Mouse (Mus musculus) ES-CJ7 (cell line): Measurements from ENCODE around the gene Pcsk1.

Experiments used
- DNase-seq: peaks from one replicate; pipeline ENCODE4 v3.0.0; 2011; ENCODE audit warnings: low read depth, low spot score

Gene Pcsk1

GRCm38 (mm10) chr13:75089721-75090410 lies at the start of gene Pcsk1:
Gene Pcsk1, plus strand, starts transcription at chr13:75089826.
- DNase-seq: peak; percentile 27

DNA sequence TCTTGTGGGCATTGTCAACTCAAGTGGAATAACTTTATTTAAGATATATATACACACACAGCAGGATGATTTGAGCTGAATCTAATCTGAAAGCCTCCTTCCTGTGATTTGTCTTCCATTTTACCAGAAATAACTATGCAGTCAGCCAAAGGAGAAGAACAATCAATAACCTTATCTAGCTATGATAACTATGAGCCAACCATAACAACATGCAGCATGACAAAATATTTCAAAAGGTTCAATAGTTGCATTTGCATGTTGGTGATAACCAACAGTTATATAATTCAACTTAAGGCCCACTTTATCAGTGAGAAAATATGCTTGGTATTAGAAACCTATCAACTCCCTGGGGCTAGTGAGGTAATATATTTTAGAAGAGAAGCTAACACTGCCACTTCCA lies 30.8 kb upstream of the Pcsk1 start:
- DNase-seq: no peak

- no peak for DNase-seq
Measured at GRCm38 (mm10) chr13:75063947-75064346, 25.7 kb upstream of the Pcsk1 start.

DNA sequence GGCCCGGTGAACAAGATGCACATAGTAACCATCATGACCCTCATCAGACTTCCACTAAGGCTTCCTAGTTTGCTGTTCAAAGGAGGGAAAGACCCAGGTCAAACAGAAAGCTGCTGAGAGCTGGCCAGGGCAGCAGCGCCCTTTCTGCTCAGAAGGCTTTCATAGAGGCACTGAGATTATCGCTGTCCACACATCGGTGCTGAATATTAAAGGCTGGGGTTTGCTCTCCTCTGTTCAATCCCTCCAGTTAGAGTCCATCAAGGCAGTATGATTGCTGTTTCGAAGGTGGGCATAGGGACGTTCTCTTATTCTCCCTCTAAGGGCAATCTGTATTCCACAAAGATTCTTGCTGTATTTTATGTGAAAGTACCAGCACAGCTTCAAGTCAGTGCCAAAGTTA lies 1.0 kb upstream of the Pcsk1 start:
- peak; percentile 50 for DNase-seq

DNA sequence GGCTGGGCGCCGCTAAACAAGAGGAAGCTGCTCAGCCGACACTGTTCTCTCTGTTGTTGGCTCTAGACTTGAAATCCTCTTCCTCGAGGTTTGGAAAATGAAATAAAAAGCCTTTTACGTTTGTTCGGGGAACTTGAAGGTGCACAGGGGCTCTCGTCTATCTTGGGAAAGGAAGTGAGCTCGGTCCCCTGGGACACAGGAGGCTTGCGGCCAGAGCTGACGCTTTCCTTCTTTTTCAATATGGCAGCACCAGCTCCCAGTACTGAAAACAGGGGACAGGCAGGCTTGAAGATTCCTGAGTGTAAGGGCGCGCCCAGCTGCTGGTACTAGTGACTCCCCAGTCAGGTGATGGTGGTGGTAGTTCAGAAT lies 769 bp downstream of the Pcsk1 start:
- peak; percentile 39 for DNase-seq

GRCm38 (mm10) chr13:75091071-75091470 lies 1.4 kb downstream of the Pcsk1 start:
- DNase-seq: no peak

DNA sequence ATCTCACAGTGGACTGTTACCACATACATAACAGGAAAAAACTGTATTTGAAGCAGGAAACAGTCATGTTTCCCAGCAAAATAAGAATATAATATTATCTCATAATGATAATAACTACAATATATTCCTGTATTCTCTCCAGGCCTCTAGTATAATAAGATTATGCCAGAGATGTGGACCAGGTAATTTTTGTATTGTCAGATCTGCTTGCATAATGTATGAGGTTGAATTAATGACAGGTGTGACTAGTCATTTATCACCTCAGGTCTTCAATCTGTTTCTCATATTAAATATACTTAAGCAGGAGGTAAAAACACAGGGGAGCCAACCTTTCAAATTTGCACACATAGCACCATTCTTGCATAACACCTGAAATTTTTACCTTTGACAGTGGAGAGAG lies 5.9 kb downstream of the Pcsk1 start:
- no peak for DNase-seq

GRCm38 (mm10) chr13:75113114-75113513 lies 23.5 kb downstream of the Pcsk1 start:
- DNase-seq: no peak

DNA sequence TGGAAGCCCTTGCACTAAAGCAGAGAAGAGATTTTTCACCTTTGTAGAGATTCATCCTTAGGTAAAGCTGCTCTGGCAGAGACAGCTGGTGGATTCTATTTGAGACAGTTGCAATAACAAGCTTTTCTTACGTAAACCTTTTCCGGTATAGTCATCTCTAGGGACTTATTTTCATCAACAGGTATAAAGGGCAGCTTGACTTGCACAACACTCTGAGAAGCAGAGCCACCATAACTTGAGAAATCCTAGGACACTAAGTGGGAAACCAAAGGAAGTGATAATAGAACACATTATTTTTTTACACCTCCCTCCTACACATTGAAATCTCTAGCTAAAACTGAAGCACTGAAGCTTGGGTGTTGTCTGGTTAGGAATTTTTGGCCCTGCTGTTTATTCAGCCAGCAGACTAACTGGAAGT lies 24.4 kb downstream of the Pcsk1 start:
- no peak for DNase-seq

DNA sequence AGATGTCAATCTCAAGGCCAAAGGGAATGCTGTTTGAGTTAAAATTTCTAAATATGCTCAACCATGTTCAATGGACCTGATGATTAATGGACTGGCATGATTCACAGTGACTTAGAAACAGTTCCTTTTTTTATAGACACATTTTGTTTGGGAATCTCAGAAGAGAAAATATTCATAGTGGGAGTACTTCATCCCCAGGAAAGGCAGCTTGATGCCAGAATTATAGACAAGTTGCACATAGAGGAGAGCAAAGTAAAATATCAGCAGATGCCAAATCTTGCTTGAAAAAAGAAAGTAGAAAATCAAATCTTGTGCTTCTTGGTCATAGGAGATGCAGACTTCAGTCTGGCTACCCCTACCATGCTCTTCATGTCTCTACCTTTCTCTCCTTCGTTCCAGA lies 25.2 kb downstream of the Pcsk1 start:
- DNase-seq: no peak

DNA sequence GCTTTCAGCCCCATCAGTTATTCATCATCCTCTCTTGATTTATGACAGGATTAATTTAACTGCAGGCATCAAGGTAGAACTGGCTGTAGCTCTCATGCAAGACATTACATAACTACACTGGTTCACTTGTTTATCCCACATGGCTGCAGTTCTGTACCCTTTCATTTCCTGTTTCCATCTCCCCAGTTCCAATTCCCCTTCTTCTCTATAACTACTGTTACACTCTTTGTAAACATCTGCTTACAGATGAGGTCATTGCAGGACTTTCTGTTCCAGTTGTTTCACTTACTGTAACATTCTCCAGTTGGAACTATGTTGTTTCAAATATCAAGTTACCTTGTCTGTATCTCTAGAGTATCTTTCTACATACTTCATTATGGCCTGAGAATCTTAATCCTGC lies 46.2 kb downstream of the Pcsk1 start:
- DNase-seq: no peak

GRCm38 (mm10) chr13:75160661-75161060 lies 71.0 kb downstream of the Pcsk1 start:
- no peak for DNase-seq

- no peak for DNase-seq
Measured at GRCm38 (mm10) chr13:75163408-75163807, 73.8 kb downstream of the Pcsk1 start.
